Mouse (Mus musculus) heart, embryonic 11.5 days (tissue): ENCODE measurements at regions not wholly inside any gene's neighbourhood (a gene's known extent, or its start where the extent isn't known, plus 50 kb on each side); places are given as distances from the start of the nearest gene placed in this dataset.
"Not testable (repeated sequence)": the region's sequence is repeated elsewhere in the genome, so short reads cannot be mapped to it uniquely, and the experiment has no call there.

Experiments
- ATAC-seq: fragments of 200-750 bp; cut with Nextera tagmentation; replicated peaks from 2 replicates; pipeline ENCODE4 v1.8.0; 2017; ENCODE audit warnings: moderate library complexity; ENCODE audit not compliant: insufficient number of reproducible peaks, low FRiP score, low TSS enrichment
- H3K27ac ChIP-seq: fragments of 300-500 bp; sonication (generic); 2 replicates; pipeline ENCODE4 v1.5.1; 2014; ENCODE audit warnings: mild to moderate bottlenecking, low read depth, low read length
- H3K27me3 ChIP-seq: fragments of 300-500 bp; sonication (generic); 2 replicates; pipeline ENCODE4 v1.6.1; 2014; ENCODE audit warnings: mild to moderate bottlenecking, low read length, mixed read lengths; ENCODE audit not compliant: control insufficient read depth, insufficient read depth
- H3K36me3 ChIP-seq: fragments of 300-500 bp; sonication (generic); 2 replicates; pipeline ENCODE4 v1.6.1; 2014; ENCODE audit warnings: mild to moderate bottlenecking, low read length, moderate library complexity, mixed read lengths; ENCODE audit not compliant: control insufficient read depth, insufficient read depth
- H3K4me1 ChIP-seq: fragments of 300-500 bp; sonication (generic); 2 replicates; pipeline ENCODE4 v1.6.1; 2014; ENCODE audit warnings: low read length; ENCODE audit not compliant: control insufficient read depth, insufficient read depth
- H3K4me2 ChIP-seq: fragments of 300-500 bp; sonication (generic); 2 replicates; pipeline ENCODE4 v1.6.1; 2014; ENCODE audit warnings: mild to moderate bottlenecking, moderate library complexity
- H3K4me3 ChIP-seq: fragments of 300-500 bp; sonication (generic); 2 replicates; pipeline ENCODE4 v1.5.1; 2014; ENCODE audit warnings: low read depth, low read length
- H3K9ac ChIP-seq: fragments of 300-500 bp; sonication (generic); 2 replicates; pipeline ENCODE4 v1.6.1; 2014; ENCODE audit warnings: mild to moderate bottlenecking, low read depth, low read length, moderate library complexity
- H3K9me3 ChIP-seq: fragments of 300-500 bp; sonication (generic); replicated peaks from 2 replicates; pipeline ENCODE4 v1.6.1; 2016; ENCODE audit warnings: low read length; ENCODE audit not compliant: control insufficient read depth
- WGBS: fragments of 180-500 bp; shearing (Covaris S2); extraction: QIAGEN DNeasy Blood & Tissue Kit; methylation state at CpG from one replicate; pipeline ENCODE4 v1.1.7; 2014; ENCODE audit not compliant: insufficient replicate concordance; 5-methylcytosine and 5-hydroxymethylcytosine counted together

GRCm38 (mm10) chr5:132929955-132930354 lies 386.8 kb upstream of the Auts2 start:
- not testable (repeated sequence) for H3K9me3 ChIP-seq, H3K9ac ChIP-seq, H3K27me3 ChIP-seq, H3K27ac ChIP-seq, ATAC-seq, H3K4me2 ChIP-seq, H3K36me3 ChIP-seq, H3K4me3 ChIP-seq, H3K4me1 ChIP-seq
- 90% methylated on average over 12 of the region's 12 CpGs for WGBS

DNA sequence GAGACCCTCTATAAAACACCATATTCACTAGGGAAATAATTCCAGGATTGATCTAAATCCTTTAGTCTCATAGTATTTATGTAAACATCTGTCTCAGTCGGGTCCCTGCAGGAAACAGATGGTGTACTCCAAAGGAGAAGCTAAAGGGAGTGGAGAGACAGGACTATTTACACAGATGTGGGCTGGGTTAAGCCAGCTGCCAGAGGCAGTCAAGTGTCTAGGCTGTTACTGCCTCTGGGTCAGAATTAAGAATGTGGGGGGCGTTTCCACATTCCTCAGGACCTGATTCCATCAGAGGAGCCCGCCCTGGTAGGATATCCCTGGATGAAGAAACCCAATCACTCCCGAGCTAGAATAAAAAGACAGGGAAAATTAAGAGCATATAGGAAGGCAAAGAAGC lies 380.2 kb upstream of the Auts2 start:
- H3K27me3 ChIP-seq, result no peaks in the 10 kb centered on the region
- no peaks in the 10 kb centered on the region for H3K36me3 ChIP-seq
- WGBS, result 23% methylated on average over 4 of the region's 4 CpGs
- no peak overlapping the region for H3K4me2 ChIP-seq
- ATAC-seq, result no peak
- no peak overlapping the region for H3K4me3 ChIP-seq
- no peak overlapping the region for H3K27ac ChIP-seq
- no peaks in the 10 kb centered on the region for H3K4me1 ChIP-seq
- H3K9me3 ChIP-seq, result peaks cover 5% of the 10 kb centered on the region; the same call in 1 of the 2 replicates
- H3K9ac ChIP-seq, result no peak overlapping the region

DNA sequence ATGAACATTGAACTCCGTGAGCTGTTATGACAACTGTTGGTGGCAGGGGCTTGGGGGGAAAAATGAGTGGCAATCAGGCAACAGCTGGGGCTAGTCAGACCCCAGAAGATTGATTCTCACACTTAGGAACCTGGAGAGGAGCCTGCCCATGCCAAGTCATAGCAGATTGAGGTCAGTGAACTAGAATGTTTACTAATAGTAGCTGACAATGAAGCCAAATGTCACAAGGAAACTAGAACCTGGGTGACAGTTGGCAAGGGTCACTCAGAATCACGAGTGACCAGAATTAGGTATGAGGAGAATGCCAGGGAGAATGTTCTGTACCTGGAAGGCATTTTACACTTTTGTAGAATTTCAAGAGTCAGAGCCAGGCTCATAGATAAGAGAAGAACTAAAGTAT lies 365.9 kb upstream of the Auts2 start:
- no peaks in the 10 kb centered on the region for H3K36me3 ChIP-seq
- H3K9me3 ChIP-seq, result no peaks in the 10 kb centered on the region
- ATAC-seq, result no peak
- no peak overlapping the region for H3K4me2 ChIP-seq
- no peaks in the 10 kb centered on the region for H3K27me3 ChIP-seq
- H3K9ac ChIP-seq, result no peak overlapping the region
- no peaks in the 10 kb centered on the region for H3K4me1 ChIP-seq
- no peak overlapping the region for H3K27ac ChIP-seq
- 65% methylated on average over 2 of the region's 2 CpGs for WGBS
- H3K4me3 ChIP-seq, result no peak overlapping the region

- Histone ChIP-seq H3K27ac (no peak overlapping the region), H3K4me1 (no peaks in the 10 kb centered on the region), H3K4me3 (no peak overlapping the region), H3K36me3 (no peaks in the 10 kb centered on the region), H3K9me3 (no peaks in the 10 kb centered on the region), H3K27me3 (no peaks in the 10 kb centered on the region), H3K9ac (no peak overlapping the region), H3K4me2 (no peak overlapping the region)
- WGBS, result 77% methylated on average over 8 of the region's 8 CpGs
- ATAC-seq, result no peak
Observed at GRCm38 (mm10) chr5:132908220-132908619, 365.1 kb upstream of the Auts2 start.

GRCm38 (mm10) chr5:132892591-132892990 lies 349.4 kb upstream of the Auts2 start:
- no peak for ATAC-seq
- Histone ChIP-seq H3K27me3 (no peaks in the 10 kb centered on the region), H3K4me1 (no peaks in the 10 kb centered on the region), H3K27ac (no peak overlapping the region), H3K36me3 (no peaks in the 10 kb centered on the region), H3K4me2 (no peak overlapping the region), H3K9ac (no peak overlapping the region), H3K9me3 (no peaks in the 10 kb centered on the region; the same call in 1 of the 2 replicates), H3K4me3 (no peak overlapping the region)
- 60% methylated on average over 1 of the region's 1 CpGs for WGBS

- Histone ChIP-seq H3K4me3 (no peak overlapping the region), H3K4me2 (no peak overlapping the region), H3K27me3 (no peaks in the 10 kb centered on the region; the same call in 1 of the 2 replicates), H3K36me3 (no peaks in the 10 kb centered on the region), H3K4me1 (no peaks in the 10 kb centered on the region), H3K9ac (no peak overlapping the region), H3K27ac (no peak overlapping the region), H3K9me3 (no peaks in the 10 kb centered on the region)
- no peak for ATAC-seq
- 60% methylated on average over 2 of the region's 2 CpGs for WGBS
Observed at GRCm38 (mm10) chr5:132884130-132884529, 341.0 kb upstream of the Auts2 start.

- Histone ChIP-seq H3K27ac (no peak overlapping the region), H3K9me3 (no peaks in the 10 kb centered on the region), H3K27me3 (no peaks in the 10 kb centered on the region; the same call in 1 of the 2 replicates), H3K36me3 (no peaks in the 10 kb centered on the region), H3K9ac (no peak overlapping the region), H3K4me3 (no peak overlapping the region), H3K4me1 (no peaks in the 10 kb centered on the region), H3K4me2 (no peak overlapping the region)
- 56% methylated on average over 3 of the region's 3 CpGs for WGBS
- no peak for ATAC-seq
Observed at GRCm38 (mm10) chr5:132882291-132882690, 339.1 kb upstream of the Auts2 start.

GRCm38 (mm10) chr5:132881170-132881569 lies 338.0 kb upstream of the Auts2 start:
- 0 out of 2 replicates have a peak, but pooled peaks cover 2% of the 10 kb centered on the region for H3K4me1 ChIP-seq

GRCm38 (mm10) chr5:132876336-132876840 lies 333.2 kb upstream of the Auts2 start:
- WGBS, result 26% methylated on average over 6 of the region's 6 CpGs
- H3K4me3 ChIP-seq, result no peak overlapping the region
- H3K9me3 ChIP-seq, result no peaks in the 10 kb centered on the region
- no peak overlapping the region for H3K4me2 ChIP-seq
- no peak for ATAC-seq
- no peaks in the 10 kb centered on the region for H3K27me3 ChIP-seq
- H3K4me1 ChIP-seq, result 0 out of 2 replicates have a peak, but pooled peaks cover 2% of the 10 kb centered on the region
- no peak overlapping the region for H3K27ac ChIP-seq
- no peaks in the 10 kb centered on the region for H3K36me3 ChIP-seq
- no peak overlapping the region for H3K9ac ChIP-seq

More at GRCm38 (mm10) chr5:132881170-132881569, 338.0 kb upstream of the Auts2 start:
- Histone ChIP-seq H3K4me2 (no peak overlapping the region), H3K27me3 (no peaks in the 10 kb centered on the region; the same call in 1 of the 2 replicates), H3K36me3 (no peaks in the 10 kb centered on the region), H3K27ac (no peak overlapping the region), H3K4me3 (no peak overlapping the region), H3K9me3 (no peaks in the 10 kb centered on the region), H3K9ac (no peak overlapping the region)
- 79% methylated on average over 3 of the region's 3 CpGs for WGBS
- no peak for ATAC-seq
